Mouse (Mus musculus) spleen, adult 2 months (tissue): Measurements from ENCODE around the gene Inpp5a.

Experiments used
- CTCF ChIP-seq: fragments of 200-500 bp; IDR thresholded peaks from 2 replicates; pipeline ENCODE4 v1.5.1; 2011; ENCODE audit warnings: mild to moderate bottlenecking, inconsistent platforms; ENCODE audit not compliant: insufficient read depth, insufficient read length, insufficient replicate concordance; ENCODE audit errors: extremely low read depth
- POLR2A ChIP-seq: fragments of 200-500 bp; IDR thresholded peaks from 2 replicates; pipeline ENCODE4 v1.6.1; 2011; ENCODE audit warnings: low read depth, low read length, inconsistent platforms

GRCm38 (mm10) chr7:139362514-139362913 lies 26.4 kb upstream of the Inpp5a start:
- TF ChIP-seq POLR2A (no peak), CTCF (no peak)
